Mouse (Mus musculus): Measurements from ENCODE around the gene Ccer2. TPM values are rescaled to one million over a fixed set of nuclear protein-coding genes. Genes with fewer than 3 reads are reported as not detected.
A peak's percentile ranks its signal among the peaks of the same experiment; 100 is the strongest.

Gene Ccer2
- not detected in 2 replicates for total RNA-seq (2012; rRNA removed)

DNA sequence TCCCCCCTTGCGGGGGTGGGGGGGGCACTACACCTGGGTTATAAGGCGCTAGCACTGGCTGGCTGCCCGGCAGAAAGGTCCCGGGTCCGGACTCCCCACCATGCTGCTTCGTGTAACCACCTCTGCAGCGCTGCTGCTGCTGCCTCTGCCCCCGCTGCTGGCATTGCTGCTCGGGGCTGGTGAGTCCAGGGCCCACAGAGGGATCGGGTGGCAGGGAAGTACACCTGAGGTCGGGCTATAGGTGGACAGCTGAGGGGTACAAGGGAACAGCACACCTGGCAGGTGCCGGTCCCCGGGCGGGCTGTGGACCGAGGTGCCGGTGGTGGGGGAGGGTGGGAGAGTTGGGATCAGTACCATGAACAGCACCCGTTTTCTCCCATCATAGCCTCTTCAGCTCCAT lies at the start of gene Ccer2:
Ccer2 (plus strand) TSS at position 96 of the 400 bp plus-strand sequence.
- Histone ChIP-seq H3K9ac (ENCODE audit: insufficient read depth, low read depth, low read length, poor library complexity, severe bottlenecking) (no peak within 1 kb of the TSS), H3K4me1 (ENCODE audit: control insufficient read depth in 2 of 2, insufficient read depth in 2 of 2, low read length in 2 of 2, poor library complexity in 1 of 2) (peaks cover 0 to 10% of the 10 kb centered on the region in 2 experiments; a peak in 2 of 4 replicates), H3K36me3 (ENCODE audit: control insufficient read depth, insufficient read depth, low read length, poor library complexity, severe bottlenecking) (peaks cover 18% of the 10 kb centered on the region), H3K9me3 (ENCODE audit: control insufficient read depth, insufficient read depth, low read depth, low read length) (no peaks in the 10 kb centered on the region), H3K27ac (ENCODE audit: insufficient read depth, low read depth, low read length, poor library complexity, severe bottlenecking) (no peak within 1 kb of the TSS), H3K4me3 (ENCODE audit: insufficient read depth in 1 of 2, low read depth in 1 of 2, low read length in 2 of 2, poor library complexity in 1 of 2, severe bottlenecking in 1 of 2) (peak within 1 kb of the TSS; percentile 46 to 62)
- in situ Hi-C loops (cut with MboI; ENCODE audit: low sequenced_read_pairs in 2 of 2, unreplicated experiment in 2 of 2): no loop called here
- no peak for DNase-seq (ENCODE audit: low read depth, low spot score)
- TF ChIP-seq MAFK (IDR thresholded peaks at IDR 0.05; ENCODE audit: insufficient read depth, low read depth, low read length) (no peak), HCFC1 (IDR thresholded peaks at IDR 0.05; ENCODE audit: borderline replicate concordance, insufficient read depth, low read length) (no peak)

DNA sequence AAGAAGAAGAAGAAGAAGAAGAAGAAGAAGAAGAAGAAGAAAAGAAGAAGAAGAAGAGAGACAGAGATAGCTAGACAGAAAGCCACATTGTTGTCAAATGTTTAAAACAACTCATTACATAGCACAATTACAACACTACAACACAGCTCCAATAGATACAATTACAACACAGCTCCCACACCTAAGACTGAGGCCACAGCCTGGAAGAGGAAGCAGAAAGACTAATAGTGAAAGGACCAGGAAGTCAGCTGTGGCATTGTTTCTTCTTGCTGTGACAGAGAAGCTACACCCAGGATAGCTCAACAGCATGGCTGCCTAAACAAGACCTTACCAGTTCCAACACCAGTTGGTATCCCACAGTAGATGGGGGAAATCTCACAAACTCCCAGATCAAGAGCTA lies 46.5 kb upstream of the Ccer2 start:
- in situ Hi-C loops (cut with MboI; ENCODE audit: low sequenced_read_pairs in 2 of 2, unreplicated experiment in 2 of 2): no loop called here

DNA sequence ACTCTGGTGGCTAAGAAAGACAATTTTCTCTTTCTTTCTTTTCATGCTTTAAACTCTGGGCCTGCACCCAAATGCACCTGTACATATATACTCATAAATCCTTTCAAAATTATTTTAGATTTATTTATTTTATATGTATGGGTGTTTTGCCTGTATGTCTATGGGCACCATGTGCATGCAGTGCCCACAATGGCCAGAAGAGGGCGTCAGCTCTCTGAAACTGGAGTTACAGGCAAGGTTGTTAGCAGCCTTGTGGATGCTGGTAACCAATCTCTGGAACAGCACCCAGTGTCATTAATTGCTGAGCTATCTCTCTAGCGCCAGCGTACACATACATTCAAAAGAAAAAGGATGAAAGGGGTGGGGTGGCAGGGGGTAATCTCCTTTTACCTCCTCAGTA lies 45.0 kb upstream of the Ccer2 start:
- Histone ChIP-seq H3K36me3 (ENCODE audit: control insufficient read depth, insufficient read depth, low read length, poor library complexity, severe bottlenecking) (no peaks in the 10 kb centered on the region), H3K27ac (ENCODE audit: insufficient read depth, low read depth, low read length, poor library complexity, severe bottlenecking) (no peak overlapping the region), H3K4me3 (ENCODE audit: insufficient read depth in 1 of 2, low read depth in 1 of 2, low read length in 2 of 2, poor library complexity in 1 of 2, severe bottlenecking in 1 of 2) (no peak overlapping the region), H3K9ac (ENCODE audit: insufficient read depth, low read depth, low read length, poor library complexity, severe bottlenecking) (no peak overlapping the region), H3K9me3 (ENCODE audit: control insufficient read depth, insufficient read depth, low read depth, low read length) (no peaks in the 10 kb centered on the region), H3K4me1 (ENCODE audit: control insufficient read depth in 2 of 2, insufficient read depth in 2 of 2, low read length in 2 of 2, poor library complexity in 1 of 2) (peaks cover 0 to 11% of the 10 kb centered on the region in 2 experiments; a peak in 1 of 4 replicates)
- TF ChIP-seq HCFC1 (IDR thresholded peaks at IDR 0.05; ENCODE audit: borderline replicate concordance, insufficient read depth, low read length) (no peak), MAFK (IDR thresholded peaks at IDR 0.05; ENCODE audit: insufficient read depth, low read depth, low read length) (no peak), ZC3H11A (IDR thresholded peaks at IDR 0.05; ENCODE audit: borderline replicate concordance, low read depth, low read length) (no peak), CHD2 (IDR thresholded peaks at IDR 0.05; ENCODE audit: low read depth, low read length) (no peak), ZNF384 (IDR thresholded peaks at IDR 0.05; ENCODE audit: low read depth, low read length) (no peak)
- in situ Hi-C loops (cut with MboI; ENCODE audit: low sequenced_read_pairs in 2 of 2, unreplicated experiment in 2 of 2): no loop called here
- DNase-seq (ENCODE audit: low read depth, low spot score): no peak

More for the DNA sequence above, 46.5 kb upstream of the Ccer2 start:
- Histone ChIP-seq H3K9me3 (ENCODE audit: control insufficient read depth, insufficient read depth, low read depth, low read length) (no peaks in the 10 kb centered on the region), H3K27ac (ENCODE audit: insufficient read depth, low read depth, low read length, poor library complexity, severe bottlenecking) (no peak overlapping the region), H3K36me3 (ENCODE audit: control insufficient read depth, insufficient read depth, low read length, poor library complexity, severe bottlenecking) (no peaks in the 10 kb centered on the region), H3K4me3 (ENCODE audit: insufficient read depth in 1 of 2, low read depth in 1 of 2, low read length in 2 of 2, poor library complexity in 1 of 2, severe bottlenecking in 1 of 2) (no peak overlapping the region), H3K4me1 (ENCODE audit: control insufficient read depth in 2 of 2, insufficient read depth in 2 of 2, low read length in 2 of 2, poor library complexity in 1 of 2) (peaks cover 0 to 7% of the 10 kb centered on the region in 2 experiments; a peak in 1 of 4 replicates), H3K9ac (ENCODE audit: insufficient read depth, low read depth, low read length, poor library complexity, severe bottlenecking) (no peak overlapping the region)
- TF ChIP-seq CHD2 (IDR thresholded peaks at IDR 0.05; ENCODE audit: low read depth, low read length) (no peak), ZNF384 (IDR thresholded peaks at IDR 0.05; ENCODE audit: low read depth, low read length) (no peak), MAFK (IDR thresholded peaks at IDR 0.05; ENCODE audit: insufficient read depth, low read depth, low read length) (no peak), HCFC1 (IDR thresholded peaks at IDR 0.05; ENCODE audit: borderline replicate concordance, insufficient read depth, low read length) (no peak), ZC3H11A (IDR thresholded peaks at IDR 0.05; ENCODE audit: borderline replicate concordance, low read depth, low read length) (no peak)
- no peak for DNase-seq (ENCODE audit: low read depth, low spot score)

DNA sequence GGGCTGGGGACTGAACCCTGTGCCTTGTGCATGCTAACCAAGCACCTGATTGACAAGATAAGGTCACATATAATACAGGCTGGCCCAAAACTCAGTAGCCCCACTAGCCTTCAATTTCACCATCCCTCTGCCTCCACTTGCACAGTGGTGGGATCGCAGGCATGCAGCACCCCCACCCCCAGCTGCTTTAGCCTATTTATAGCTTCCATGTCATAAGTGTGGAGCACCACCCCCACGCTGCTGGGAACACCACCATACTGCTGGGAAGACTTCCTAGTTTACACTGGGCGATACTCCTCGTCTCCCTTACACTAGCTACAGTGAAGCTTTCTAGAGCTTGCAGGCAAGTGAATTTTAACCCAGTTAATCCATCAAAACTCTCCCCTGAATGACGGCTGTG lies 41.3 kb upstream of the Ccer2 start:
- H3K36me3 ChIP-seq (ENCODE audit: control insufficient read depth, insufficient read depth, low read length, poor library complexity, severe bottlenecking): no peaks in the 10 kb centered on the region
- no peak overlapping the region for H3K4me3 ChIP-seq (ENCODE audit: insufficient read depth in 1 of 2, low read depth in 1 of 2, low read length in 2 of 2, poor library complexity in 1 of 2, severe bottlenecking in 1 of 2)
- H3K27ac ChIP-seq (ENCODE audit: insufficient read depth, low read depth, low read length, poor library complexity, severe bottlenecking): no peak overlapping the region
- H3K4me1 ChIP-seq (ENCODE audit: control insufficient read depth in 2 of 2, insufficient read depth in 2 of 2, low read length in 2 of 2, poor library complexity in 1 of 2): peaks cover 2 to 13% of the 10 kb centered on the region in 2 experiments; a peak in 2 of 4 replicates
- H3K9me3 ChIP-seq (ENCODE audit: control insufficient read depth, insufficient read depth, low read depth, low read length): no peaks in the 10 kb centered on the region
- TF ChIP-seq CHD2 (IDR thresholded peaks at IDR 0.05; ENCODE audit: low read depth, low read length) (no peak), ZC3H11A (IDR thresholded peaks at IDR 0.05; ENCODE audit: borderline replicate concordance, low read depth, low read length) (no peak), ZNF384 (IDR thresholded peaks at IDR 0.05; ENCODE audit: low read depth, low read length) (no peak), HCFC1 (IDR thresholded peaks at IDR 0.05; ENCODE audit: borderline replicate concordance, insufficient read depth, low read length) (no peak), MAFK (IDR thresholded peaks at IDR 0.05; ENCODE audit: insufficient read depth, low read depth, low read length) (no peak)
- no peak for DNase-seq (ENCODE audit: low read depth, low spot score)
- H3K9ac ChIP-seq (ENCODE audit: insufficient read depth, low read depth, low read length, poor library complexity, severe bottlenecking): no peak overlapping the region
- in situ Hi-C loops (cut with MboI; ENCODE audit: low sequenced_read_pairs in 2 of 2, unreplicated experiment in 2 of 2): loop anchor here in 1 of 2 experiments (5.0 kb wide), 1 partner anchor 97 kb away; no protein-coding TSS in a partner anchor

DNA sequence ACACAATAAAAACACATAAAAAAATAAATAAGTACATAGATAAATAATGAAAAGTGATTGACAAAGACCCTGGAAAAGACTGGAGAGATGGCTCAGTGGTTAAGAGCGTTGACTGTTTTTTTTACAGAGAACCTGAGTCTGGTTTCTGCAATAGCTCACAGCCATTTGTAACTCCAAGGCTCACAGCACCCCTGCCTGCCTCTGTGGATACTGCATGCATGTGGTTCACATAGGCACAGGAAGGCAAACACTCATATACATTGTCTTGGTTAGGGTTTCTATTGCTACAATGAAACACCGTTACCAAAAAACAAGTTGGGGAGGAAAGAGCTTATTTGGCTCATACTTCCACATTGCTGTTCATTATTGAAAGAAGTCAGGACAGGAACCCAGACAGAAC lies 40.4 kb upstream of the Ccer2 start:
- H3K4me3 ChIP-seq (ENCODE audit: insufficient read depth in 1 of 2, low read depth in 1 of 2, low read length in 2 of 2, poor library complexity in 1 of 2, severe bottlenecking in 1 of 2): no peak overlapping the region
- H3K9me3 ChIP-seq (ENCODE audit: control insufficient read depth, insufficient read depth, low read depth, low read length): no peaks in the 10 kb centered on the region
- in situ Hi-C loops (cut with MboI; ENCODE audit: low sequenced_read_pairs in 2 of 2, unreplicated experiment in 2 of 2): loop anchor here in 1 of 2 experiments (5.0 kb wide), 1 partner anchor 98 kb away; no protein-coding TSS in a partner anchor
- H3K9ac ChIP-seq (ENCODE audit: insufficient read depth, low read depth, low read length, poor library complexity, severe bottlenecking): no peak overlapping the region
- DNase-seq (ENCODE audit: low read depth, low spot score): no peak
- H3K36me3 ChIP-seq (ENCODE audit: control insufficient read depth, insufficient read depth, low read length, poor library complexity, severe bottlenecking): no peaks in the 10 kb centered on the region
- TF ChIP-seq ZNF384 (IDR thresholded peaks at IDR 0.05; ENCODE audit: low read depth, low read length) (no peak), HCFC1 (IDR thresholded peaks at IDR 0.05; ENCODE audit: borderline replicate concordance, insufficient read depth, low read length) (no peak), CHD2 (IDR thresholded peaks at IDR 0.05; ENCODE audit: low read depth, low read length) (no peak), ZC3H11A (IDR thresholded peaks at IDR 0.05; ENCODE audit: borderline replicate concordance, low read depth, low read length) (no peak), MAFK (IDR thresholded peaks at IDR 0.05; ENCODE audit: insufficient read depth, low read depth, low read length) (no peak)
- H3K27ac ChIP-seq (ENCODE audit: insufficient read depth, low read depth, low read length, poor library complexity, severe bottlenecking): no peak overlapping the region
- peaks cover 2 to 17% of the 10 kb centered on the region in 2 experiments; a peak in 3 of 4 replicates for H3K4me1 ChIP-seq (ENCODE audit: control insufficient read depth in 2 of 2, insufficient read depth in 2 of 2, low read length in 2 of 2, poor library complexity in 1 of 2)
